Mouse (Mus musculus) liver, embryonic 13.5 days (tissue): Measurements from ENCODE around the gene Prg2. TPM values are rescaled to one million over a fixed set of nuclear protein-coding genes. Genes with fewer than 3 reads are reported as not detected.

Experiments used
- ATAC-seq: fragments of 200-750 bp; cut with Nextera tagmentation; 2 replicates; pipeline ENCODE4 v1.8.0; 2017; ENCODE audit warnings: low read depth, mild to moderate bottlenecking, moderate number of reproducible peaks, moderate library complexity
- DNase-seq: peaks from one replicate; pipeline ENCODE4 v3.0.0; 2022
- H3K27ac ChIP-seq: fragments of 300-500 bp; sonication (generic); 2 replicates; pipeline ENCODE4 v1.5.1; 2015; ENCODE audit warnings: moderate library complexity, mild to moderate bottlenecking, inconsistent platforms
- H3K27me3 ChIP-seq: fragments of 300-500 bp; sonication (generic); 2 replicates; pipeline ENCODE4 v1.6.1; 2015; ENCODE audit warnings: mild to moderate bottlenecking, inconsistent platforms
- H3K36me3 ChIP-seq: fragments of 300-500 bp; sonication (generic); 2 replicates; pipeline ENCODE4 v1.6.1; 2015; ENCODE audit warnings: mild to moderate bottlenecking, inconsistent platforms
- H3K4me1 ChIP-seq: fragments of 300-500 bp; sonication (generic); replicated peaks from 2 replicates; pipeline ENCODE4 v1.6.1; 2015; ENCODE audit warnings: inconsistent platforms
- H3K4me2 ChIP-seq: fragments of 300-500 bp; sonication (generic); 2 replicates; pipeline ENCODE4 v1.6.1; 2015; ENCODE audit warnings: inconsistent platforms, mild to moderate bottlenecking, moderate library complexity
- H3K4me3 ChIP-seq: fragments of 300-500 bp; sonication (generic); replicated peaks from 2 replicates; pipeline ENCODE4 v1.5.1; 2015; ENCODE audit warnings: mild to moderate bottlenecking, inconsistent platforms
- H3K9ac ChIP-seq: fragments of 300-500 bp; sonication (generic); 2 replicates; pipeline ENCODE4 v1.6.1; 2015; ENCODE audit warnings: mild to moderate bottlenecking, inconsistent platforms
- H3K9me3 ChIP-seq: fragments of 300-500 bp; sonication (generic); replicated peaks from 2 replicates; pipeline ENCODE4 v1.6.1; 2016; ENCODE audit warnings: inconsistent platforms
- WGBS: fragments of 180-500 bp; shearing (Covaris S2); methylation state at CpG from one replicate; pipeline ENCODE4 v1.1.7; 2015; ENCODE audit not compliant: insufficient replicate concordance; 5-methylcytosine and 5-hydroxymethylcytosine counted together
- polyA plus RNA-seq: library from polyadenylated mRNA; unstranded; fragments of >200 nt; fragmentation: Nextera tagmentation; extraction: Ambion mirVana; gene quantifications from 2 replicates; pipeline ENCODE4 v1.2.1, GENCODE M21; 2015

The Prg2 gene
- polyA plus RNA-seq = 59.8 and 60.0 TPM in 2 replicates

GRCm38 (mm10) chr2:84980188-84980587, at the start of gene Prg2:
Prg2 (plus strand) TSS chr2:84980461.
- DNase-seq (no peak), ATAC-seq (no peak)
- H3K4me2 ChIP-seq = no peak within 1 kb of the TSS
- no peak within 1 kb of the TSS for H3K4me3 ChIP-seq
- H3K27ac ChIP-seq = no peak within 1 kb of the TSS
- peaks cover 30% of the 10 kb centered on the region for H3K27me3 ChIP-seq
- WGBS = 27% methylated on average over 1 of the region's 1 CpGs
- no peaks in the 10 kb centered on the region for H3K4me1 ChIP-seq
- no peaks in the 10 kb centered on the region for H3K36me3 ChIP-seq
- H3K9me3 ChIP-seq = no peaks in the 10 kb centered on the region
- H3K9ac ChIP-seq = no peak within 1 kb of the TSS

DNA sequence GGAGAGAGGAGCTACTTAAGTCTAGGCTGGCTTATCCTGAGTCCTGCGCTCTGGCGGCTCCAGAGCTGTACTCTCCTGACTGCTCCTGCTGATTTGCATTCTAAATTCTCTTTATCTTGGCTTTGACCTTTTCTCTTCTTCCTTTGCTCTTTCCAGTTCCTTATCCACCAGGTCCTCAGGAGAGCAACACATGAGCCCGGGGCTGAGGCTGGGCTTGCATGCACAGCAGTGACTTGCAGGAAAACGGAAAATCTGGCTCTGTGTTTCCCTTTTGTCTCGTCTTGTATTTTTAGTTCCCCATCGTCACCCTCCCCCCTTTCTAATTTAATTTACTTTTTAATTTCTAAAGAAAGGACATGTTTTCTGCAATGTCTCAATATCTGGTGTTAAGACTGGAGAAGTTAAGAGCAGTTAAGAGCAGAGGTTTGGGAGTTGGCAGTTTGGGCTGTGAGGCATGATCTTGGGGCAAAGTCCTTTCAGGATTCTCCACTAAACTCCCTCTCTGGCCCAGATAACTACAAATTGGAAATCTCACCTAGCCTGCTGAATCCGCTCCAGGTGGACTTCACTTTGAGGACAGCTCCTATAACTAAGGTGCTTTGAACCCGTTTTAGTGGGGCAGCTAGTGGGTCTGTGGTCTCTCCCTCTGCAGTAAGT, 46.1 kb upstream of the Prg2 start:
- Histone ChIP-seq H3K4me3 (no peak overlapping the region), H3K4me1 (peaks cover 28% of the 10 kb centered on the region), H3K27ac (no peak overlapping the region), H3K27me3 (peaks cover 16% of the 10 kb centered on the region), H3K36me3 (0 out of 2 replicates have a peak, but pooled peaks cover 6% of the 10 kb centered on the region), H3K9me3 (no peaks in the 10 kb centered on the region), H3K9ac (no peak overlapping the region), H3K4me2 (no peak overlapping the region)
- WGBS = 50% methylated on average over 8 of the region's 8 CpGs
- DNase-seq (no peak), ATAC-seq (no peak)

- 73% methylated on average over 4 of the region's 4 CpGs for WGBS
- Histone ChIP-seq H3K4me1 (peaks cover 32% of the 10 kb centered on the region), H3K27me3 (peaks cover 11% of the 10 kb centered on the region), H3K27ac (no peak overlapping the region), H3K9ac (no peak overlapping the region), H3K36me3 (peaks cover 9% of the 10 kb centered on the region), H3K9me3 (no peaks in the 10 kb centered on the region), H3K4me2 (no peak overlapping the region; the same call in 1 of the 2 replicates), H3K4me3 (no peak overlapping the region)
- ATAC-seq (no peak), DNase-seq (no peak)
These were observed 45.6 kb upstream of the Prg2 start for GRCm38 (mm10) chr2:84934649-84935007.

- no peak for DNase-seq
- H3K36me3 ChIP-seq = peaks cover 14% of the 10 kb centered on the region
- peaks cover 7% of the 10 kb centered on the region for H3K27me3 ChIP-seq
- peak overlapping the region; percentile 43 for H3K4me2 ChIP-seq
- H3K4me1 ChIP-seq = peaks cover 36% of the 10 kb centered on the region
- no peak overlapping the region for H3K4me3 ChIP-seq
- 83% methylated on average over 5 of the region's 5 CpGs for WGBS
- H3K9me3 ChIP-seq = no peaks in the 10 kb centered on the region
- peak overlapping the region; percentile 75 for H3K27ac ChIP-seq
- peak overlapping the region; percentile 36; the same call in 1 of the 2 replicates for H3K9ac ChIP-seq
- ATAC-seq = no peak
These were observed 45.2 kb upstream of the Prg2 start for GRCm38 (mm10) chr2:84935065-84935464.

DNA sequence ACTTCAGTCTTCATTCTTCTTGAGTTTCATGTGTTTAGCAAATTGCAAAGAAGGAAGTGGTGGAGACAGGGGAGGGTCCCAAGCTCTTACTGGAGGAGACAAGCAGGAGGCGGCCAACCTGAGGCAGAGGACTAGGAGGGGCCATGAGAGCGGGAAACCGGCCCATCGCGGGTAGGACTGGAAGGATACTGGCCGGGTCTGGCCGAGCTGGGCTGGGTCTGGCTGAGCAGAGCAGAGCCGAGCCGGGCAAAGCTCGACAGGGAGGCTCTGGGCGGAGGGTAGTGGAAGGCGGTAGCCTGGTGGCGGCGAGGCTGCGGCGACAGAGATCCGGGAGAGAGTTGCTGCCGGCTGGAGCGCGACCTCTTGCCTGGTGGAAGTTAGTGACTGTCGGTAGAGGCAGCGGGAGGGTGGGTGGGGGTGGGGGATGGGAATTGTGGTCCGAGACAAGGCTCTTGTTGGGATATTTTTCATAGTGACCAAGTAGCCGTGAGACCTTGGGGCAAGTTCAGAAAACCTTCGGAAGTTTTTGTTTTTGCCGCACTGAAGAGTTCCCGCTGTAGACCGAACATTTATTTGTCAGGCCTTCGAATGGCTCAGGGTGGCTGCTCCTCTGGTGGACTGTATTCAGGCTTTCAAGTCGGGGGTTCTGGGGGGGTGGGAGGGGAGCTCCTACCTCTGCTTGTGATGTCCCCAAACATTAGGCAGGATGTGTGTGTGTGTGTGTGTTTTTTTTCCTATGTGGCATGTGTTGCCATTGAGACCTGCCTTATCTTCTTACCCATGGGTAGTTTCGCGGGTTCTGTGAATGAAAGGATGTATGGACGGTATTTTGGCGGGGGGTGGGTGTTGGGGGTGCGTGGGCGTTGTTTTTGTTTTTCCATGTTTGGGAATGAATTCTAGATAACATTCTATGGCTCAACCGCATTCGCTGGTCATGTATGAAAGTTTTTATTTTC, 43.5 kb upstream of the Prg2 start, which contains the start of gene Slc43a3:
Gene Slc43a3, plus strand, starts transcription at position 106 of the 956 bp plus-strand sequence.
- H3K4me2 ChIP-seq = peak within 1 kb of the TSS; percentile 85
- no peaks in the 10 kb centered on the region for H3K27me3 ChIP-seq
- peaks cover 31% of the 10 kb centered on the region for H3K36me3 ChIP-seq
- H3K27ac ChIP-seq = peak within 1 kb of the TSS; percentile 100
- WGBS = 5% methylated on average over 38 of the region's 38 CpGs
- H3K9ac ChIP-seq = peak within 1 kb of the TSS; percentile 96
- H3K4me3 ChIP-seq = peak within 1 kb of the TSS; percentile 73
- ATAC-seq (peak; percentile 73), DNase-seq (peak; percentile 84)
- peaks cover 53% of the 10 kb centered on the region for H3K4me1 ChIP-seq
- no peaks in the 10 kb centered on the region for H3K9me3 ChIP-seq

- peak overlapping the region; percentile 85 for H3K4me2 ChIP-seq
- H3K9ac ChIP-seq = peak overlapping the region; percentile 96
- peaks cover 39% of the 10 kb centered on the region for H3K36me3 ChIP-seq
- H3K4me3 ChIP-seq = peak overlapping the region; percentile 73
- WGBS = 17% methylated on average over 3 of the region's 3 CpGs
- H3K4me1 ChIP-seq = peaks cover 62% of the 10 kb centered on the region
- H3K27ac ChIP-seq = peak overlapping the region; percentile 100
- H3K9me3 ChIP-seq = no peaks in the 10 kb centered on the region
- no peak for ATAC-seq
- no peak for DNase-seq
- no peaks in the 10 kb centered on the region for H3K27me3 ChIP-seq
These were observed 42.6 kb upstream of the Prg2 start for GRCm38 (mm10) chr2:84937491-84938150.

- H3K27me3 ChIP-seq = no peaks in the 10 kb centered on the region
- peak; percentile 87 for DNase-seq
- H3K36me3 ChIP-seq = peaks cover 46% of the 10 kb centered on the region
- WGBS = 15% methylated on average over 5 of the region's 5 CpGs
- H3K4me1 ChIP-seq = peaks cover 68% of the 10 kb centered on the region
- H3K9ac ChIP-seq = peak overlapping the region; percentile 96
- peak overlapping the region; percentile 85 for H3K4me2 ChIP-seq
- peak overlapping the region; percentile 73 for H3K4me3 ChIP-seq
- peak; percentile 90 for ATAC-seq
- no peaks in the 10 kb centered on the region for H3K9me3 ChIP-seq
- H3K27ac ChIP-seq = peak overlapping the region; percentile 100
These were observed 41.9 kb upstream of the Prg2 start for GRCm38 (mm10) chr2:84938249-84938946.

DNA sequence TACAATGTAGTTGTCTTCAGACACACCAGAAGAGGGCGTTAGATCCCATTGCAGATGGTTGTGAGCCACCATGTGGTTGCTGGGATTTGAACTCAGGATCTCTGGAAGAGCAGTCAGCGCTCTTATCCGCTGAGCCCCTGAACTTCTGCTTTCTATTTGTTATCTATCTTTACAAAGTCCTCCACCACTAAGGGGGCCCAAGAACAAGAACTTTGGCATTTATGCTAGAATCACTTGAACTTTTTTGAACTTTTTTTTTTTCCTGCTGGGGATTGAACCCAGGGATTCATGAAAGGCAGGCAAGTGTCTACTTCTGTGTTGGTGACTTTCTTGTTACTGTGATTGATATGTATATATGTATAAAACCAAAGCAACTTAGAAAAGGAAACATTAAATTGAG, 41.0 kb upstream of the Prg2 start:
- Histone ChIP-seq H3K9me3 (no peaks in the 10 kb centered on the region), H3K4me1 (peaks cover 71% of the 10 kb centered on the region), H3K36me3 (peaks cover 55% of the 10 kb centered on the region), H3K4me3 (peak overlapping the region; percentile 73), H3K9ac (peak overlapping the region; percentile 96), H3K27ac (peak overlapping the region; percentile 100), H3K27me3 (no peaks in the 10 kb centered on the region), H3K4me2 (peak overlapping the region; percentile 85)
- peak; percentile 27 for DNase-seq
- WGBS = 22% methylated on average over 3 of the region's 3 CpGs
- no peak for ATAC-seq

DNA sequence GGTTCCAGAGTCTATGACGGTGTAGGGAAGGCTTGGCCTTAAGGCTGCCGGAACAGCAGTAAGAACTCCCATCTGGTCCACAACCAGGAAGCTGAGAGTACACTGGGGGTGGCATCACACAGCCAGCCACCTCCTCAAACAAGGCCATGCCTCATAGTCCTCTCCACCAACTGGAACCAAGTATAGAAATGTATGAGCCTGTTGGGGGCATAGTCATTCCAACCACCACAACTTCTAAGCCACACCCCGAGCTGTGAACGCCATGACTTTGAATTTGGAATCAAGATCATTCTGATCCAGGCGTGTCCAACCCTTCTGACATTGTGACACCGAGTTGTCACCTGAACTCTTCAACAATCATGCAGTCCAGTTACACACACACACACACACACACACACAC, 40.5 kb upstream of the Prg2 start:
- H3K27me3 ChIP-seq = no peaks in the 10 kb centered on the region
- H3K9me3 ChIP-seq = no peaks in the 10 kb centered on the region
- WGBS = 49% methylated on average over 6 of the region's 6 CpGs
- H3K4me2 ChIP-seq = peak overlapping the region; percentile 85
- peaks cover 59% of the 10 kb centered on the region for H3K36me3 ChIP-seq
- peak overlapping the region; percentile 100 for H3K27ac ChIP-seq
- H3K4me3 ChIP-seq = peak overlapping the region; percentile 73
- peaks cover 71% of the 10 kb centered on the region for H3K4me1 ChIP-seq
- H3K9ac ChIP-seq = peak overlapping the region; percentile 96
- DNase-seq (peak; percentile 55), ATAC-seq (peak; percentile 3; the same call in 1 of the 2 replicates)

- H3K4me2 ChIP-seq = peak overlapping the region; percentile 85
- no peaks in the 10 kb centered on the region for H3K27me3 ChIP-seq
- WGBS = 66% methylated on average over 2 of the region's 2 CpGs
- H3K9me3 ChIP-seq = no peaks in the 10 kb centered on the region
- H3K4me1 ChIP-seq = peaks cover 78% of the 10 kb centered on the region
- no peak for DNase-seq
- H3K4me3 ChIP-seq = peak overlapping the region; percentile 73; the same call in 1 of the 2 replicates
- peak overlapping the region; percentile 100 for H3K27ac ChIP-seq
- peaks cover 75% of the 10 kb centered on the region for H3K36me3 ChIP-seq
- H3K9ac ChIP-seq = peak overlapping the region; percentile 96; the same call in 1 of the 2 replicates
- no peak for ATAC-seq
These were observed 38.9 kb upstream of the Prg2 start for GRCm38 (mm10) chr2:84941332-84941731.
